Mouse (Mus musculus) ES-E14 (cell line): ENCODE results near the gene Phldb1. TPM values are rescaled to one million over a fixed set of nuclear protein-coding genes. Genes with fewer than 3 reads are reported as not detected.

Source experiments
- DNase-seq: peaks from one replicate; pipeline ENCODE4 v3.0.0-alpha.2; 2013; ENCODE audit warnings: low read depth, low spot score
- H3K27ac ChIP-seq: 2 replicates; pipeline ENCODE4 v1.5.1; 2012; ENCODE audit warnings: low read depth, mild to moderate bottlenecking, low read length, moderate library complexity, mixed read lengths; ENCODE audit not compliant: poor library complexity, insufficient read depth, severe bottlenecking
- H3K36me3 ChIP-seq: 2 replicates; pipeline ENCODE4 v1.6.1; 2012; ENCODE audit warnings: mild to moderate bottlenecking, low read length, moderate library complexity, mixed read lengths; ENCODE audit not compliant: control insufficient read depth, poor library complexity, insufficient read depth, severe bottlenecking
- H3K4me1 ChIP-seq, 2 experiments: fragments of 150-350 bp in 1 of 2; sonication (generic) in 1 of 2; 2 replicates each; pipeline ENCODE4 v1.6.1; 2012; ENCODE audit warnings: low read length in 2 of 2, mild to moderate bottlenecking in 1 of 2, mixed read lengths in 1 of 2; ENCODE audit not compliant: control insufficient read depth in 2 of 2, insufficient read depth in 2 of 2, poor library complexity in 1 of 2
- H3K4me3 ChIP-seq, 2 experiments: fragments of 150-350 bp in 1 of 2; sonication (generic) in 1 of 2; 2 replicates each; pipeline ENCODE4 v1.5.1; 2012; ENCODE audit warnings: low read length in 2 of 2, low read depth in 1 of 2, mild to moderate bottlenecking in 1 of 2, mixed read lengths in 1 of 2; ENCODE audit not compliant: insufficient read depth in 1 of 2, poor library complexity in 1 of 2, severe bottlenecking in 1 of 2
- H3K9ac ChIP-seq: 2 replicates; pipeline ENCODE4 v1.6.1; 2012; ENCODE audit warnings: low read depth, mild to moderate bottlenecking, low read length, mixed read lengths; ENCODE audit not compliant: poor library complexity, insufficient read depth, severe bottlenecking
- H3K9me3 ChIP-seq: fragments of 150-350 bp; sonication (generic); 2 replicates; pipeline ENCODE4 v1.6.1; 2012; ENCODE audit warnings: low read depth, mild to moderate bottlenecking, low read length; ENCODE audit not compliant: control insufficient read depth, insufficient read depth
- CHD2 ChIP-seq: IDR thresholded peaks from 2 replicates; pipeline ENCODE4 v1.6.1; 2014; ENCODE audit warnings: mild to moderate bottlenecking, low read depth, low read length, inconsistent platforms
- HCFC1 ChIP-seq: IDR thresholded peaks from 2 replicates; pipeline ENCODE4 v1.6.1; 2012; ENCODE audit warnings: low read length, inconsistent platforms, borderline replicate concordance; ENCODE audit not compliant: insufficient read depth
- MAFK ChIP-seq: IDR thresholded peaks from 2 replicates; pipeline ENCODE4 v1.6.1; 2014; ENCODE audit warnings: mild to moderate bottlenecking, low read depth, low read length, inconsistent platforms; ENCODE audit not compliant: insufficient read depth
- ZC3H11A ChIP-seq: IDR thresholded peaks from 2 replicates; pipeline ENCODE4 v1.6.1; 2012; ENCODE audit warnings: low read depth, mild to moderate bottlenecking, inconsistent platforms, low read length, borderline replicate concordance
- ZNF384 ChIP-seq: IDR thresholded peaks from 2 replicates; pipeline ENCODE4 v1.6.1; 2012; ENCODE audit warnings: low read depth, low read length, inconsistent platforms
- in situ Hi-C, 2 experiments: fragments of 600-800 bp; cut with MboI; formaldehyde crosslinking; loops; one replicate each; pipeline ENCODE4 v1.15.1; 2025; ENCODE audit warnings: low sequenced_read_pairs in 2 of 2, inconsistent platforms in 1 of 2; ENCODE audit not compliant: unreplicated experiment in 2 of 2
- total RNA-seq: library from RNA; depleted of rRNA; stranded (reverse); fragments of 300-350 nt; gene quantifications from 2 replicates; pipeline ENCODE4 v1.2.3, GENCODE M21; 2012

The Phldb1 gene
- total RNA-seq, 1 experiment = 44.0 TPM

DNA sequence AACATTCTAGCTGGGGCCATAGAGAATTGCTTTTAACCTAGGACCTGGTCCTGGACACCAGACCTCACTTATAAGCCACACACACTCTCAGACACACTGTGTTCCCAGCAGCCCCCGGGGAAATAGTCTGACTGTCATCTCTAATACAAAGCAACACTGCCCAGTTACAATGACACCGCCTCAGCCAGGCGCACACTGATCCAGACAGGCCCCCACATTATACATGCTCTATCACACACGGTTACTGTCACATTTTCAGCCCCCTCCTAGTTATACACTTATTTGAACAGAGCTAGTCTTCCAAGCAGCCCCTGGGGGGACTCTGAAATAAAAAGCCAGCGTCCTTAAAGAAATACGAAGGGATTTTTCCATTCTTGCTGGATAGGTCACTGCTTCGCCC is 12.4 kb downstream of the Phldb1 start:
- TF ChIP-seq ZNF384 (no peak), CHD2 (no peak), ZC3H11A (no peak), MAFK (no peak), HCFC1 (no peak)
- Histone ChIP-seq H3K4me1 (peaks cover 2 to 12% of the 10 kb centered on the region in 2 experiments; a peak in 2 of 4 replicates), H3K27ac (no peak overlapping the region), H3K9me3 (no peaks in the 10 kb centered on the region), H3K4me3 (no peak overlapping the region), H3K9ac (no peak overlapping the region), H3K36me3 (no peaks in the 10 kb centered on the region)
- in situ Hi-C loops = no loop called here
- no peak for DNase-seq

DNA sequence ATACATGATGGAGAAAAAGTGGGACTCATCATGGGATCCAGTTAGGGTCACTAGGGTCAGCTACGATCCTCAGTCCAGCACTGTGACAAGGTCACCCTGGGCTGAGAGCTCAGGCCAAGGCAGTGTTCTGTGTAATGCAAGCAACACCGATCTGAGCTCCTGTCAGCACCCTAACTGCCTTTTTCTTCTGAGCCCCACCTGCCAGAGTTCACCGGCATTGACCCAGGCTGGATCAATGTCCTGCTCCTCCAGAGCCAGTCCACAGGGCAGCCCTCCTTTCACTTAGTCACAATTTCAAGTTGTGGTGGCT is 13.2 kb downstream of the Phldb1 start:
- DNase-seq = no peak

DNA sequence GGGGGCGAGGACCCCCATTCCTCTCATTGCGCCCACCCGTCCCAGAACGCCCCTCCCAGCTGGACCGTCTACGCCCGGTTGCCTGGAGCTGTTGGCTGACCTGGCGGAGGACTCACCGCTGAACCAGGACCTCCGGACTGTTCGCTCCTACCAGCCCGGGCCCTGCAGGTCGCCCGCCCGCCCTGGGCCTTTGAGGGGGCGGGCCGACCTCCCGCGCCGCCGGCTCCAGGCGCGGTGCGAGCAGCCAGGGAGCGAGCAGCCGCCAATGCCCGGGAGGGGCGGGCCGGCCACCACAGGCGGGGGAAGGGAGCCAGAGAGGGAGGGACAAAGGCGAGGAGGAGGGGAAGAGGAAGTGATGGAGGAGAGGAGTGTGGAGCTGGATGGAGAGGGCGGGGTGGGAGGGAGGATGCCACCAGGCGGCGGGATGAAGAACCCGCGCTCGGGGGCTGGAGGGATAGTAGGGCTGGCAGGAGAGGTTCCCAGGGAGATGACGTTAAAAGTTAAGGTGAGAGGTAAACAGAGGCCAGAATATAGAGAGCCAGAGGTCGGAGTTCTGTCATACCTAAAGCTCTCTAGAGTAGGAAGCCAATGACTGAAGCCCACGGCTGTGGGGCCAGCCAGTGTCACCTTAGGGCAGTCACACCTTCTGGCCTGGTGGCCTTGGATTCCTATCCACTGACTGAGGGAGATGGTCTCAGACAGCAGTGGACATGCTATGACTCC is 13.7 kb downstream of the Phldb1 start:
- in situ Hi-C loops = no loop called here
- peak overlapping the region; percentile 68 for H3K9ac ChIP-seq

More for the DNA sequence above, 13.2 kb downstream of the Phldb1 start:
- Histone ChIP-seq H3K36me3 (no peaks in the 10 kb centered on the region), H3K9me3 (no peaks in the 10 kb centered on the region), H3K4me3 (no peak overlapping the region), H3K27ac (no peak overlapping the region), H3K9ac (no peak overlapping the region), H3K4me1 (peaks cover 0 to 12% of the 10 kb centered on the region in 2 experiments; a peak in 2 of 4 replicates)
- TF ChIP-seq ZNF384 = no peak
- TF ChIP-seq CHD2 = no peak
- no peak for TF ChIP-seq ZC3H11A
- no peak for TF ChIP-seq MAFK
- no peak for TF ChIP-seq HCFC1
- in situ Hi-C loops = no loop called here

DNA sequence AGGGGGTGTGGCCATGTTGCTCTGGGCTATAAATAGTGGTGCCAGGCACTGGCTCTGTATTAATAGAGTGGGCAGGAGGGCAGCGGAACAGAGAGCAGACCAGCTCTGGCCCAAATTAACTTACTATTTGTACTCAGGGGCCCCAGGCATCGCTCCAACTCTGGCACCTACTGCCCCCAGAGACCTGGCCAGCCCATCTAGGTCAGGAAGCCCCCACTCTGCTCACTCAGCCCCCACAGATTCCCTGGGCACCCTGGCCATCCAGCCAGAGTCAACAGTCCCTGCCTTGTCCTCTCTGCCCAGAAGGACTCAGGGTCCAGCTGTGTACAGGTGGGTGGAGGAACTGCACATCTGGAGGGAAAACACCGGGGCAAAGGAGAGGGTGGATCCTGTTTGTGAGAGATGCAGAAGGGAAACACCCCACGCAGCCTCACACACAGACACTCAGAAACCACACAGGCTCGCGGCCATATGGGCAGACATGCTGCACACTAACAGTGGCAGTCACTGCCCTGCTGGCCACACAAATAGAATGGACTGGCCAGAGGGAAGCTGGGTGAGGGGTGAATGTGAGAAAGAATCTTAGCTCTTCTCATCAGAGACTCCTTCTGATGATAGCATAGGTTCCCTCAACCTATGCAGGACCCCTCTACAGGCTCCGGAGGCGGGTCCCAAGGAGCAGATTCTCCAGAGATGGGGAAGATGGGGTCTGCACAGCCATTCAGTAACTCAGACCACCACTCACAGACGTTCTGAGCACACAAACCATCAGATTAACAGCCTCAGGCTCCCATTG is 14.4 kb downstream of the Phldb1 start:
- in situ Hi-C loops = no loop called here
- peaks cover 0 to 12% of the 10 kb centered on the region in 2 experiments; a peak in 2 of 4 replicates for H3K4me1 ChIP-seq
- no peaks in the 10 kb centered on the region for H3K9me3 ChIP-seq
- H3K9ac ChIP-seq = peak overlapping the region; percentile 68
- H3K36me3 ChIP-seq = no peaks in the 10 kb centered on the region
- H3K27ac ChIP-seq = no peak overlapping the region
- TF ChIP-seq MAFK = no peak
- no peak for TF ChIP-seq ZC3H11A
- no peak for TF ChIP-seq ZNF384
- TF ChIP-seq HCFC1 = no peak
- no peak for TF ChIP-seq CHD2
- no peak for DNase-seq
- peak overlapping the region; percentile 72 to 77 for H3K4me3 ChIP-seq

More for the DNA sequence above, 13.7 kb downstream of the Phldb1 start:
- DNase-seq = peak; percentile 68
- TF ChIP-seq MAFK (no peak), ZC3H11A (no peak), HCFC1 (no peak)
- Histone ChIP-seq H3K36me3 (no peaks in the 10 kb centered on the region), H3K9me3 (no peaks in the 10 kb centered on the region), H3K27ac (no peak overlapping the region), H3K4me3 (peak overlapping the region; percentile 72 to 77), H3K4me1 (peaks cover 0 to 12% of the 10 kb centered on the region in 2 experiments; a peak in 2 of 4 replicates)
